Mouse (Mus musculus): ENCODE measurements around the gene Wdr78. TPM values are rescaled to one million over a fixed set of nuclear protein-coding genes. Genes with fewer than 3 reads are reported as not detected.

Gene Wdr78
- total RNA-seq (2021) = 10 to 100 TPM in 1 of 2 experiments, 1 to 10 TPM in 1; 9.3 to 10.9 TPM
- long read RNA-seq, full-length matches to known transcripts = 1 of 5 reads
- long read RNA-seq, partial matches to known transcripts = 1 of 5 reads
- long read RNA-seq, other reads (novel, unspliced or antisense) = 3 of 5 reads

GRCm38 (mm10) chr4:103114184-103115111 lies at the start of gene Wdr78, which contains the start of gene Mier1:
Wdr78 (minus strand) TSS chr4:103114555.
Mier1 (plus strand) TSS chr4:103114390.
- DNase-seq (ENCODE audit: low spot score in 2 of 2) = peak; percentile 92 to 95

DNA sequence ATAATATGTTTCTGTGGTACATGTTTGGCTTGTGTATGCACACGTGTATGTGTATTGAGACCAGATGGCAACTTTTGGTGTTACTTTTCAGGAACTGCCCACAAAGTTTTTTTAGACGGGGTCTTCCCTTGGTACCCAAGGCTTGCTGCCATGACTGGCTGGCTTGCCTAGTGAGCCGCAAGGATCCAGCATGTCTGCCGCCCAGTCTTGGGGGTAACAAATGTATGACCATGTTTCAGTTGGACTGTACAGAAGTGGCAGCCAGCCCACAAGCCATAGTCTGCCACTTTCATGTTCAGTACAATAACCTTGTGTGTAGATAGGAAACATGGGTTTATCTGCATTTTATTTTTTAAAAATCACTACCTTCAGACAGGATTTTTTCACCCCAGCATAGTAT lies 44.4 kb upstream of the Wdr78 start:
- DNase-seq (ENCODE audit: low spot score in 2 of 2) = no peak

GRCm38 (mm10) chr4:103151946-103152345 lies 37.6 kb upstream of the Wdr78 start:
- DNase-seq (ENCODE audit: low spot score in 2 of 2) = no peak

GRCm38 (mm10) chr4:103146339-103146738 lies 32.0 kb upstream of the Wdr78 start:
- peak; percentile 83 to 87 for DNase-seq (ENCODE audit: low spot score in 2 of 2)

GRCm38 (mm10) chr4:103136946-103137345 lies 22.6 kb upstream of the Wdr78 start:
- DNase-seq (ENCODE audit: low spot score in 2 of 2) = no peak

GRCm38 (mm10) chr4:103126533-103126932 lies 12.2 kb upstream of the Wdr78 start:
- no peak for DNase-seq (ENCODE audit: low spot score in 2 of 2)

DNA sequence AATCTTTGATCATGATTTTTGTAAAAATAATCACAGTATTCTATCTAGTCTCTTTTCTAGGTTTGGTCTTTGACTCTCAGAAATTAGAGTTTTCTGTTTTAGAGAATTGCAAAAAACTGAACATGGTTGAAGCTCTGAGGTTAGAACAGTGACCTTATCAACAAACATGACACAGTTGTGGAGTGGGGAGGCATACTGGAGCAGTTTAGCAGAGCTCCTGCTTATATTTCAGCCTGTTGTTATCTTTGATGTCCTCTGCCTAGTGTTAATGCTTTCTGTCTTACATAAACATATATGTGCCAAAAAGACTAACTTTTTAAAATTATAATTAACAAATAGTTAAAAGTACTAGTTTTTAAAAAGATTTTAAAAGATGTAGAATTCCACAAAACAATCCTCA lies 9.3 kb upstream of the Wdr78 start:
- no peak for DNase-seq (ENCODE audit: low spot score in 2 of 2)

DNA sequence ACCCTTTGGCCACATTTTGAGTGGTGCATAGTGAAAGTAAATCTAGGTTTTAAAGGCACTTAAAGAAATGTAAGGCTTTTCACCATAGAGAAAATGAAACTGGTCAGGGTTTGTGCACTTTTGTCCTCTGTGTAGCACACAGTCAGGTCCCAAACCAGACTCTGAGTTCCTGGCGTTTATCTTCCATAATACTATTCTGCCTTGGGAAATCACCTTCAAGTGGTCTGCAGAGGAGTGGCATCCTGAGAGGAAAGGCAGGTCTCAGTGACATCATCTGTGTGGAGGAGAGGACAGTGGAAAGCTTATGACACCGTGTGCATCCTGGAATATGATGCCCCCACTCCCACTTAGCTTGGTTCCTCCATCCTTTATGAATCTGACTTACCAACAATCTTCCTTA lies 8.7 kb upstream of the Wdr78 start:
- DNase-seq (ENCODE audit: low spot score in 2 of 2) = no peak

DNA sequence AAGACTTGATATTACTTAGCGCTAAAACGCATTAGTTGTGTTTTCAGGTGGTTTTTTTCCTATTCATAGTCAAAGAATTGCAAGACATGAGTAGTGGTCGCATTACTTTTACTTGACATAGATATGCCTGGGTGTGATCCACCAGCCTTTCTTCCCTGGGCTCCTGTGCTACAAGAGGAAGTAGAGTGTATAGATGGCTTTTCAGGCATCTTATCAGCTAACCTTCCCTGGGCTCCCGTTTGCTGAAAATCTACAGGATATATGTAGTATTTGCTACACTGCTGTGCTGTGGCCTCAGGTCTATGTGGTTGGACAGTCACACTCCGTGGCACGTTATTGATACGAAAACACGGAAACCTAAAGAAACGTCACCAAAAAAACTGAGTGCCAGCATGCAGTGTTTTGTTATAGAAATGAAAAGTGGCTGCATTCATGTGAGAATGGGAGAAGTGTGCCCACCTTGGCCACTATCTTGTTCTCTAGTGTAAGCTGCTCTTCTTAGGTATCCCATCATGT lies 6.6 kb upstream of the Wdr78 start:
- DNase-seq (ENCODE audit: low spot score in 2 of 2) = no peak

- no peak for DNase-seq (ENCODE audit: low spot score in 2 of 2)
Observed at GRCm38 (mm10) chr4:103120395-103120794, 6.0 kb upstream of the Wdr78 start.

DNA sequence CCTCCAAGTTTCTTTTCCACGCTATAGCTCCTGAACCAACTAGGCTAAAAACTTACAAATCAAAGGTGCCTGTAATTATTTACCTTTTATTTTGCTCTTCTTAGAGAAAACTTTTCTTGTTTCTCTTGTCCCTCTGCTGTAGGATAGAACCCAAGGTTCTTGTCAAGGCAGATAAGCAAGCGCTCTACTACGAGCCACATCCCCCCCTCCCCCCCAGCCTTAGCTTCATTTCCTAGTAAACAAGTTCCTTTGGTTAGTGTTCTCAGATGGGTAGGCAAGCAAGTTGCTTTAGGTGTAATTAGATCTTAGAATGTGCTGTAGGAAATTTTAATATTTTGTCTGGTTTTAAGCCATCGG lies 5.7 kb upstream of the Wdr78 start:
- DNase-seq (ENCODE audit: low spot score in 2 of 2) = no peak

GRCm38 (mm10) chr4:103119229-103120027 lies 5.1 kb upstream of the Wdr78 start:
- peak; percentile 72 to 83 for DNase-seq (ENCODE audit: low spot score in 2 of 2)

DNA sequence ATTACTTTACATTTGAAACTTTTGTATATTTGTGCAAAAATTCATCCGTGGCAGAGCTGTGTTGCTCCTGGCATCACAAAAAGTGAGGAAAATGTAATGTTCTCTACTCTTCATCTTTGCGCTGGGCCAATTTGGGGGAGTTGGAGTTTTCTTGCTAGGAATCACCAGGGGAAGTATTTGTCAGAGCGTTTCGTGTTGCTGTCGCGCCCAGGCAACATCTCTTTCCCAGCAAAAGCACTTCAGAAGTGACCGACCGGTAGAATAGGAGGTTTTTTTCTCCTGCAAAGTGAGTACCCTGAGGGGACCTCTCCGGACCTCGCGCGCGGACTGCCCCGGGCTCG lies 4.5 kb upstream of the Wdr78 start:
- DNase-seq (ENCODE audit: low spot score in 2 of 2) = no peak

GRCm38 (mm10) chr4:103113402-103113801 lies 953 bp downstream of the Wdr78 start:
- no peak for DNase-seq (ENCODE audit: low spot score in 2 of 2)

- no peak for DNase-seq (ENCODE audit: low spot score in 2 of 2)
Observed at GRCm38 (mm10) chr4:103112651-103113050, 1.7 kb downstream of the Wdr78 start.

DNA sequence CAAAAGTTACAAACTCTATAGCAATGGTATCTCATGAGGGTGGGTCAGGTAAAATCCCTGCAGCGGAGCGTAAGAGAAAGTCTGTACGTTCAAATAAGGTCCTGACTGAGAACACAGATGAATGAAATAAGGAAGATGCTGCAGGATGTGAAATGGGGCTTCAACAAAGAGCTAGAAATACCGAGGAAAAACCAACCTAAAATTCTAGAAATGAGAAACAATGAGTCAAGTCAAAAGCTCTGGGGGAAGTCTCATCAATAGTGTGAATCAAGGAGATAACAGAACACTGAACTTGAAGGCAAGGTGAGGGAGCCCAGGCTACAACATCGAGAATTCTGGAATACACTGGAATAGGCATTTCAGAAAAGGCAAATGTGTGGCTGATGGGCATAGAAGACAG lies 15.8 kb downstream of the Wdr78 start:
- no peak for DNase-seq (ENCODE audit: low spot score in 2 of 2)

- DNase-seq (ENCODE audit: low spot score in 2 of 2) = no peak
Observed at GRCm38 (mm10) chr4:103095921-103096320, 18.4 kb downstream of the Wdr78 start.

DNA sequence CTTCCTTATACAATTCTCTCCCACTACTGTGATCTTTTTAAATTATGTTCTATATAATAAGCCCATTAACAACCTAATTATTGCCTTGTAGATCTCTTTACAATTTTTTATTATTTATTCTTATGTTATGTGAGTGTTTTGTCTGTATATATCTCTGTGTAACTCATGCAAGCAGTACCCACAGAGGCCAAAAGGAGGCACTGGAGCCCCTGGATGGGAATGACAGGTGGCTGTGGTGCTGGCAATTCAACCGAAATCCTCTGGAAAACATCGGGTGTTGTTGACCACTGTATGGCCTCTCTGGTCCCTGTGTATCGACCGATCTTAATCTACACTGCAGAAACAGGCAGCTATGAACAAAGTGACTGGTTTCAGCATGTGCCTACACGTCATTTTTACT lies 29.1 kb downstream of the Wdr78 start:
- no peak for DNase-seq (ENCODE audit: low spot score in 2 of 2)

DNA sequence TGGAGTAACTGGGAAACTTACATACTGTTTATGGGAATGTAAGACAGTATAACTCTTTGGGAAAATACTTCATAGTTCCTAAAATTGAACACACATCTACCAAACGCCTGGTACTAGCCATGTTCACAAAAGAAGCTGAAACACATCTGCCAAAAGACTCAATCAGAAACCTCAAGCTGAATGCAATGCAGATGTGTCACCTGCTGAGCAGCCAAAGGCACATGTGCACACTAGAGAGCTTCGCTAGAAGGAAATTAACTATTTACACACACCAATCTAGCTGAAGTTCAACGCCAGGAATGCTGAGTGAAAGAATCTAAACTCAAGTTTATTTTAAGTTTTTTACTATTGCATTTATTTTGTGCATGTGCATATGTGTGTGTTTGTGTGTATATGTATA lies 43.7 kb downstream of the Wdr78 start:
- DNase-seq (ENCODE audit: low spot score in 2 of 2) = no peak

DNA sequence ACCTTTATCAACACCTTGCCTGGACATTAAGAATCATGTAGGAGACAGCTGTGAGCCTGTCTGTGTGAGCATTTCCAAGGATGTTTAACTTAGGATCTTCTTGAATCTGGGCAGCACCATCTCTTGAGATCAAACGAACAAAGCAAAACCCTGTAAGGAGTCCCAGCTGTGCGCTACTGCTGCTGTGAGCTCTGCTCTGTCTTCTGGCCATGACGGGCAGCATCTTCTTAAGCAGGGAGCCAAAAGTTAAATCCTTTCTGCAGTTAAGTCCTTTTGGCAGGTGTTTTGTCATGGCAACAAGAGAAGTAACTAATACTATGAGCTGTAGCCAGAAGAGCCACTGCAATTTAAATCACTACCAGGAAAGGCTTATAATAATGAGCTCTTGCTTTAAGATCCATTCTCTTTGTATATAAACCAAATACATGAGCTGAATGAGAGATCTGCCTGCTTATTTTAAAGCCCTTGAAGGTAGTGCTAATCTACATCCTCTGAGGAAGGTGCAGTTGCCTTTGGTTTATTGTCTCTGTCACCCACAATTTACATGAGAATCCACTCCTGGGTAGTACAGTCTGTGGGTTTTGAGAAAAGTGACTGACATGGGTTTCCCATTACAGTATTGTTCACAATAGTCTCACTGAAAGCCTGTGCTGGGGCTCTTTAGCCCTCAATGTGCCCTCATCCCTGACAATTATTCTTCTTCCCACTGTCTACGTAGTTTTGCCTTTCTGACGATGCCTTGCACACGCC lies 46.3 kb downstream of the Wdr78 start:
- DNase-seq (ENCODE audit: low spot score in 2 of 2) = no peak

GRCm38 (mm10) chr4:103064976-103065375 lies 49.4 kb downstream of the Wdr78 start:
- DNase-seq (ENCODE audit: low spot score in 2 of 2) = no peak

Data from layer of hippocampus, postnatal 10 days (tissue).